Mouse (Mus musculus) neural tube, embryonic 15.5 days (tissue): ENCODE results near the gene Gng7. TPM values are rescaled to one million over a fixed set of nuclear protein-coding genes. Genes with fewer than 3 reads are reported as not detected.

Source experiments
- ATAC-seq: fragments of 200-750 bp; cut with Nextera tagmentation; 2 replicates; pipeline ENCODE4 v1.8.0; 2017; ENCODE audit warnings: mild to moderate bottlenecking, moderate TSS enrichment, moderate library complexity; ENCODE audit not compliant: low FRiP score
- H3K27ac ChIP-seq: fragments of 300-500 bp; sonication (generic); replicated peaks from 2 replicates; pipeline ENCODE4 v1.5.1; 2015; ENCODE audit warnings: mild to moderate bottlenecking, inconsistent platforms
- H3K27me3 ChIP-seq: fragments of 300-500 bp; sonication (generic); replicated peaks from 2 replicates; pipeline ENCODE4 v1.6.1; 2015; ENCODE audit warnings: inconsistent platforms
- H3K36me3 ChIP-seq: fragments of 300-500 bp; sonication (generic); 2 replicates; pipeline ENCODE4 v1.6.1; 2015; ENCODE audit warnings: inconsistent platforms
- H3K4me1 ChIP-seq: fragments of 300-500 bp; sonication (generic); 2 replicates; pipeline ENCODE4 v1.6.1; 2015; ENCODE audit warnings: inconsistent platforms
- H3K4me2 ChIP-seq: fragments of 300-500 bp; sonication (generic); 2 replicates; pipeline ENCODE4 v1.6.1; 2015; ENCODE audit warnings: inconsistent platforms, mild to moderate bottlenecking, moderate library complexity
- H3K4me3 ChIP-seq: fragments of 300-500 bp; sonication (generic); replicated peaks from 2 replicates; pipeline ENCODE4 v1.5.1; 2015; ENCODE audit warnings: mild to moderate bottlenecking, inconsistent platforms
- H3K9ac ChIP-seq: fragments of 300-500 bp; sonication (generic); replicated peaks from 2 replicates; pipeline ENCODE4 v1.6.1; 2015; ENCODE audit warnings: mild to moderate bottlenecking, inconsistent platforms
- H3K9me3 ChIP-seq: fragments of 300-500 bp; sonication (generic); replicated peaks from 2 replicates; pipeline ENCODE4 v1.6.1; 2016; ENCODE audit warnings: inconsistent platforms
- WGBS: fragments of 180-500 bp; shearing (Covaris S2); methylation state at CpG from one replicate; pipeline ENCODE4 v1.1.7; 2015; ENCODE audit warnings: mixed read lengths; 5-methylcytosine and 5-hydroxymethylcytosine counted together
- polyA plus RNA-seq: library from polyadenylated mRNA; unstranded; fragments of >200 nt; fragmentation: Nextera tagmentation; extraction: Ambion mirVana; gene quantifications from 2 replicates; pipeline ENCODE4 v1.2.1, GENCODE M21; 2015

Gene Gng7
- polyA plus RNA-seq, 1 experiment from 2014 or later = 24.9 TPM

- ATAC-seq = no peak
- Histone ChIP-seq H3K4me1 (peaks cover 21% of the 10 kb centered on the region; the same call in 1 of the 2 replicates), H3K9me3 (no peaks in the 10 kb centered on the region), H3K27ac (no peak overlapping the region), H3K36me3 (no peaks in the 10 kb centered on the region), H3K4me2 (no peak overlapping the region), H3K9ac (no peak overlapping the region), H3K27me3 (no peaks in the 10 kb centered on the region), H3K4me3 (no peak overlapping the region)
- WGBS = 78% methylated on average over 10 of the region's 10 CpGs
Observed at GRCm38 (mm10) chr10:80951761-80952390, 62.9 kb downstream of the Gng7 start.

GRCm38 (mm10) chr10:80950314-80950713, 64.4 kb downstream of the Gng7 start:
- Histone ChIP-seq H3K4me1 (peaks cover 15% of the 10 kb centered on the region; the same call in 1 of the 2 replicates), H3K27me3 (no peaks in the 10 kb centered on the region), H3K9ac (no peak overlapping the region), H3K9me3 (no peaks in the 10 kb centered on the region), H3K4me3 (no peak overlapping the region), H3K4me2 (no peak overlapping the region), H3K27ac (no peak overlapping the region), H3K36me3 (no peaks in the 10 kb centered on the region)
- WGBS = 38% methylated on average over 5 of the region's 5 CpGs
- ATAC-seq = no peak

GRCm38 (mm10) chr10:80949081-80949480, 65.7 kb downstream of the Gng7 start:
- H3K4me3 ChIP-seq = no peak overlapping the region
- H3K9ac ChIP-seq = no peak overlapping the region
- no peak for ATAC-seq
- 0 out of 2 replicates have a peak, but pooled peaks cover 4% of the 10 kb centered on the region for H3K4me1 ChIP-seq
- H3K9me3 ChIP-seq = no peaks in the 10 kb centered on the region
- no peak overlapping the region for H3K4me2 ChIP-seq
- WGBS = 76% methylated on average over 3 of the region's 3 CpGs
- no peaks in the 10 kb centered on the region for H3K36me3 ChIP-seq
- no peaks in the 10 kb centered on the region for H3K27me3 ChIP-seq
- H3K27ac ChIP-seq = no peak overlapping the region

GRCm38 (mm10) chr10:80948570-80948969, 66.2 kb downstream of the Gng7 start:
- no peak for ATAC-seq
- Histone ChIP-seq H3K27ac (no peak overlapping the region), H3K27me3 (no peaks in the 10 kb centered on the region), H3K4me1 (0 out of 2 replicates have a peak, but pooled peaks cover 4% of the 10 kb centered on the region), H3K4me3 (no peak overlapping the region), H3K9me3 (no peaks in the 10 kb centered on the region), H3K9ac (no peak overlapping the region), H3K4me2 (no peak overlapping the region), H3K36me3 (no peaks in the 10 kb centered on the region)
- 26% methylated on average over 6 of the region's 6 CpGs for WGBS

- 65% methylated on average over 2 of the region's 2 CpGs for WGBS
- H3K9me3 ChIP-seq = no peaks in the 10 kb centered on the region
- H3K4me2 ChIP-seq = no peak overlapping the region
- ATAC-seq = no peak
- no peaks in the 10 kb centered on the region for H3K36me3 ChIP-seq
- H3K9ac ChIP-seq = no peak overlapping the region
- H3K27ac ChIP-seq = no peak overlapping the region
- no peak overlapping the region for H3K4me3 ChIP-seq
- 0 out of 2 replicates have a peak, but pooled peaks cover 4% of the 10 kb centered on the region for H3K4me1 ChIP-seq
- no peaks in the 10 kb centered on the region for H3K27me3 ChIP-seq
Observed at GRCm38 (mm10) chr10:80947802-80948201, 66.9 kb downstream of the Gng7 start.

- 0 out of 2 replicates have a peak, but pooled peaks cover 4% of the 10 kb centered on the region for H3K4me1 ChIP-seq
- no peaks in the 10 kb centered on the region for H3K36me3 ChIP-seq
- ATAC-seq = no peak
- H3K27ac ChIP-seq = no peak overlapping the region
- no peak overlapping the region for H3K9ac ChIP-seq
- H3K27me3 ChIP-seq = no peaks in the 10 kb centered on the region
- H3K4me2 ChIP-seq = no peak overlapping the region
- H3K9me3 ChIP-seq = no peaks in the 10 kb centered on the region
- WGBS = 67% methylated on average over 14 of the region's 14 CpGs
- no peak overlapping the region for H3K4me3 ChIP-seq
Observed at GRCm38 (mm10) chr10:80946684-80947437, 67.9 kb downstream of the Gng7 start.

- ATAC-seq = no peak
- Histone ChIP-seq H3K9ac (no peak overlapping the region), H3K4me2 (no peak overlapping the region), H3K27me3 (no peaks in the 10 kb centered on the region), H3K9me3 (no peaks in the 10 kb centered on the region), H3K4me3 (no peak overlapping the region), H3K27ac (no peak overlapping the region), H3K36me3 (no peaks in the 10 kb centered on the region), H3K4me1 (peaks cover 24% of the 10 kb centered on the region)
- WGBS = 82% methylated on average over 5 of the region's 5 CpGs
Observed at GRCm38 (mm10) chr10:80944231-80944630, 70.5 kb downstream of the Gng7 start.

GRCm38 (mm10) chr10:80943701-80944100, 71.0 kb downstream of the Gng7 start:
- Histone ChIP-seq H3K36me3 (no peaks in the 10 kb centered on the region), H3K9ac (no peak overlapping the region), H3K4me1 (peaks cover 29% of the 10 kb centered on the region), H3K27ac (no peak overlapping the region), H3K9me3 (no peaks in the 10 kb centered on the region), H3K27me3 (no peaks in the 10 kb centered on the region), H3K4me2 (no peak overlapping the region), H3K4me3 (no peak overlapping the region)
- 75% methylated on average over 9 of the region's 9 CpGs for WGBS
- no peak for ATAC-seq

- no peak for ATAC-seq
- 74% methylated on average over 8 of the region's 8 CpGs for WGBS
- Histone ChIP-seq H3K9me3 (no peaks in the 10 kb centered on the region), H3K4me2 (no peak overlapping the region), H3K9ac (no peak overlapping the region), H3K27ac (no peak overlapping the region), H3K4me1 (peaks cover 36% of the 10 kb centered on the region), H3K27me3 (no peaks in the 10 kb centered on the region; the same call in 1 of the 2 replicates), H3K36me3 (no peaks in the 10 kb centered on the region), H3K4me3 (no peak overlapping the region)
Observed at GRCm38 (mm10) chr10:80942919-80943318, 71.8 kb downstream of the Gng7 start.

GRCm38 (mm10) chr10:80940988-80941347, 73.8 kb downstream of the Gng7 start:
- H3K4me1 ChIP-seq = peaks cover 51% of the 10 kb centered on the region
- ATAC-seq = no peak
- no peak overlapping the region for H3K4me3 ChIP-seq
- peak overlapping the region; percentile 73; the same call in 1 of the 2 replicates for H3K4me2 ChIP-seq
- peaks cover 15% of the 10 kb centered on the region for H3K27me3 ChIP-seq
- 90% methylated on average over 2 of the region's 2 CpGs for WGBS
- no peak overlapping the region for H3K9ac ChIP-seq
- H3K36me3 ChIP-seq = no peaks in the 10 kb centered on the region
- H3K27ac ChIP-seq = 0 out of 2 replicates have a peak overlapping the region, but pooled peaks have one; percentile 80
- H3K9me3 ChIP-seq = no peaks in the 10 kb centered on the region

- 35% methylated on average over 8 of the region's 8 CpGs for WGBS
- Histone ChIP-seq H3K4me2 (peak overlapping the region; percentile 73), H3K4me1 (peaks cover 56% of the 10 kb centered on the region)
Observed at GRCm38 (mm10) chr10:80940320-80940987, 74.3 kb downstream of the Gng7 start.

More at GRCm38 (mm10) chr10:80940320-80940987, 74.3 kb downstream of the Gng7 start:
- Histone ChIP-seq H3K9me3 (no peaks in the 10 kb centered on the region), H3K36me3 (no peaks in the 10 kb centered on the region), H3K4me3 (peak overlapping the region; percentile 35; the same call in 1 of the 2 replicates), H3K27me3 (peaks cover 18% of the 10 kb centered on the region), H3K27ac (peak overlapping the region; percentile 80), H3K9ac (peak overlapping the region; percentile 37; the same call in 1 of the 2 replicates)
- ATAC-seq = no peak
